Comparison of ENCODE assay signal across 11 mouse cellular contexts in the genomic region with DNA sequence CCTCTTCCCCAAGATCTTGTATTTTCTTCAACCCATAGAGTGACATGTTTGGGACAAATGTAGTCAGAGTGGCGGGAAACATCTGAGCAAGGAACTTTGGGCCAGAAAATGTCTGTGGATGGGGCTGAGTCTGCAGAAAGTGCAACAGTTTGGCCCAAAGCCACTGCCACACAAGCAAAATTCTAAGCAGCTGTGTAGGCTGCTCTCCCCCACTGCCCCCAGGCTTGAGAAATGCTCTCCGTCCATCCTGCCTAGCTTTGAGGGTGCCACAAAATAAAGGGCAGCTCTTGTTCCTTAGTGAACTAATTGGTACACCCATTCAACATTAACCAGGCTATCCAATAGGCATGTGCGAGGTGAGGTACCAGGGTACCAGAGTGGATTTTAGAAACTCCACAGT.
A peak's percentile ranks its signal among the peaks of the same experiment; 100 is the strongest.
DNase-seq lines count a peak whose midpoint lies in the region; ATAC-seq lines count a peak whose summit lies in the region.
"Had no signal": no experiment of that assay in that cellular context is flagged by ENCODE, and none has a peak within 500 bp of the region (broad histone marks: within the 10 kb centered on the region; RNA-seq: fewer than 3 reads in every experiment).

No protein-coding gene starts in this region.

- no peaks in the 10 kb centered on the region for H3K9me3 ChIP-seq in kidney, embryonic 15.5 days (replicated peaks)
- no peaks in the 10 kb centered on the region for H3K9me3 ChIP-seq in forebrain, embryonic 14.5 days (replicated peaks; ENCODE audit: control insufficient read depth, low read length)
- H3K9me3 ChIP-seq: midbrain, embryonic 12.5 days had no signal

- H3K27ac ChIP-seq in kidney, embryonic 15.5 days = no peak overlapping the region
- H3K27ac ChIP-seq in forebrain, embryonic 14.5 days (ENCODE audit: low read depth, low read length) = no peak overlapping the region
- H3K27ac ChIP-seq: midbrain, embryonic 12.5 days had no signal

- no peaks in the 10 kb centered on the region for H3K36me3 ChIP-seq in kidney, embryonic 15.5 days
- H3K36me3 ChIP-seq in forebrain, embryonic 14.5 days (ENCODE audit: control insufficient read depth, insufficient read depth, low read length) = no peaks in the 10 kb centered on the region
- H3K36me3 ChIP-seq: midbrain, embryonic 12.5 days had no signal

- H3K27me3 ChIP-seq in kidney, embryonic 15.5 days = no peaks in the 10 kb centered on the region
- H3K27me3 ChIP-seq in forebrain, embryonic 14.5 days (replicated peaks; ENCODE audit: control insufficient read depth, insufficient read depth, low read length) = no peaks in the 10 kb centered on the region
- H3K27me3 ChIP-seq: midbrain, embryonic 12.5 days had no signal

- ATAC-seq in kidney, embryonic 15.5 days (replicated peaks; ENCODE audit: low FRiP score) = no peak
- peak; percentile 40; the same call in 1 of the 2 replicates for ATAC-seq in forebrain, embryonic 14.5 days

- H3K4me2 ChIP-seq in kidney, embryonic 15.5 days = no peak overlapping the region
- H3K4me2 ChIP-seq in forebrain, embryonic 14.5 days (ENCODE audit: low read length) = no peak overlapping the region
- H3K4me2 ChIP-seq: midbrain, embryonic 12.5 days had no signal

- 75% methylated on average over 3 of the region's 3 CpGs for WGBS in kidney, embryonic 15.5 days
- 45% methylated on average over 3 of the region's 3 CpGs for WGBS in forebrain, embryonic 14.5 days

- H3K4me1 ChIP-seq in kidney, embryonic 15.5 days = no peaks in the 10 kb centered on the region
- peaks cover 3% of the 10 kb centered on the region; the same call in 1 of the 2 replicates for H3K4me1 ChIP-seq in forebrain, embryonic 14.5 days (ENCODE audit: control insufficient read depth, insufficient read depth, low read length)

- peak; percentile 8 to 12 for DNase-seq in kidney, adult 8-10 months
- peak; percentile 2 for DNase-seq in right cerebral cortex, postnatal 4 days
- no peak for DNase-seq in right cerebral cortex, postnatal 14 days
- peak; percentile 31 for DNase-seq in forebrain, embryonic 14.5 days (ENCODE audit: low spot score)
- no peak for DNase-seq in thymus, postnatal 0 days (ENCODE audit: low spot score)
- no peak for DNase-seq in frontal cortex, postnatal 10 days (ENCODE audit: low spot score in 2 of 2)
- DNase-seq: adrenal gland, postnatal 36 days; cerebellum, adult 11-12 months; thymus, adult 18-20 months had no signal

- H3K9ac ChIP-seq in kidney, embryonic 15.5 days = no peak overlapping the region
- no peak overlapping the region for H3K9ac ChIP-seq in forebrain, embryonic 14.5 days (ENCODE audit: low read length)
- H3K9ac ChIP-seq: midbrain, embryonic 12.5 days had no signal

- H3K4me3 ChIP-seq in kidney, embryonic 15.5 days (replicated peaks) = no peak overlapping the region
- H3K4me3 ChIP-seq in forebrain, embryonic 14.5 days (ENCODE audit: low read depth, low read length) = no peak overlapping the region
- H3K4me3 ChIP-seq: midbrain, embryonic 12.5 days had no signal

Comparison
In these comparisons a context has a peak if more than half of its experiments do, and no peak if none do; other contexts are left out.
1. DNase-seq: peak in kidney, adult 8-10 months (2 of 2), right cerebral cortex, postnatal 4 days (single experiment) and forebrain, embryonic 14.5 days (single experiment); none in right cerebral cortex, postnatal 14 days (single experiment), thymus, postnatal 0 days (single experiment) and frontal cortex, postnatal 10 days (0 of 2).